In genomic region chr6:117102693-117103092, GRCm38 (mm10) we compare ENCODE assay signal across 22 mouse cellular contexts.
DNase-seq lines count a peak whose midpoint lies in the region; ATAC-seq and TF ChIP-seq lines count a peak whose summit lies in the region.
"Had no signal": no experiment of that assay in that cellular context is flagged by ENCODE, and none has a peak within 500 bp of the region (broad histone marks: within the 10 kb centered on the region; RNA-seq: fewer than 3 reads in every experiment).

No protein-coding gene starts in this region.

- no peak overlapping the region for H3K9ac ChIP-seq in kidney, postnatal 0 days (ENCODE audit: low read depth, low read length)
- no peak overlapping the region for H3K9ac ChIP-seq in lung, embryonic 16.5 days (ENCODE audit: low read length)
- no peak overlapping the region for H3K9ac ChIP-seq in hindbrain, embryonic 13.5 days
- H3K9ac ChIP-seq: forebrain, embryonic 12.5 days; hindbrain, embryonic 12.5 days; kidney, embryonic 15.5 days; liver, postnatal 0 days; midbrain, embryonic 15.5 days; neural tube, embryonic 13.5 days had no signal

- no peak overlapping the region for H3K27ac ChIP-seq in kidney, postnatal 0 days
- no peak overlapping the region for H3K27ac ChIP-seq in lung, embryonic 16.5 days (ENCODE audit: low read length)
- peak overlapping the region; percentile 30; the same call in 1 of the 2 replicates for H3K27ac ChIP-seq in limb, embryonic 10.5 days
- no peak overlapping the region for H3K27ac ChIP-seq in hindbrain, embryonic 13.5 days
- H3K27ac ChIP-seq: forebrain, embryonic 12.5 days; heart, adult 2 months; hindbrain, embryonic 12.5 days; kidney, embryonic 15.5 days; macrophage; midbrain, embryonic 15.5 days; neural tube, embryonic 13.5 days had no signal

- DNase-seq in kidney, postnatal 0 days (ENCODE audit: low spot score), result peak; percentile 66
- no peak for DNase-seq in kidney, adult 11 months
- DNase-seq in lung, adult 18-20 months, result no peak
- DNase-seq in limb, embryonic 10.5 days (ENCODE audit: low spot score), result no peak
- DNase-seq in left cerebral cortex, postnatal 14 days (ENCODE audit: low spot score in 2 of 2), result no peak
- DNase-seq: adrenal gland, postnatal 36 days; cerebellum, adult 9-11 months; gastrocnemius, postnatal 25 days; heart, adult 2 months; liver, postnatal 0 days; retina, postnatal 1 day had no signal

- H3K4me3 ChIP-seq in kidney, postnatal 0 days (replicated peaks; ENCODE audit: low read depth, low read length), result no peak overlapping the region
- no peak overlapping the region for H3K4me3 ChIP-seq in lung, embryonic 16.5 days (ENCODE audit: low read length)
- no peak overlapping the region for H3K4me3 ChIP-seq in limb, embryonic 10.5 days
- H3K4me3 ChIP-seq in hindbrain, embryonic 13.5 days, result no peak overlapping the region
- H3K4me3 ChIP-seq: erythroblast, embryonic 14.5 days; forebrain, embryonic 12.5 days; heart, adult 2 months; hindbrain, embryonic 12.5 days; kidney, embryonic 15.5 days; midbrain, embryonic 15.5 days; myocyte; neural tube, embryonic 13.5 days had no signal

- H3K4me2 ChIP-seq in kidney, postnatal 0 days (ENCODE audit: low read length), result no peak overlapping the region
- H3K4me2 ChIP-seq in lung, embryonic 16.5 days (ENCODE audit: low read depth, low read length), result no peak overlapping the region
- no peak overlapping the region for H3K4me2 ChIP-seq in hindbrain, embryonic 13.5 days
- H3K4me2 ChIP-seq: forebrain, embryonic 12.5 days; hindbrain, embryonic 12.5 days; kidney, embryonic 15.5 days; liver, embryonic 11.5 days; midbrain, embryonic 15.5 days; neural tube, embryonic 13.5 days had no signal

- intact Hi-C loops in left cerebral cortex, postnatal 14 days (cut with DNase I), result no loop called here

- H3K36me3 ChIP-seq in kidney, postnatal 0 days (ENCODE audit: insufficient read depth, low read length), result no peaks in the 10 kb centered on the region
- no peaks in the 10 kb centered on the region for H3K36me3 ChIP-seq in lung, embryonic 16.5 days (ENCODE audit: control insufficient read depth, insufficient read depth, low read length)
- no peaks in the 10 kb centered on the region for H3K36me3 ChIP-seq in limb, embryonic 10.5 days
- H3K36me3 ChIP-seq in hindbrain, embryonic 13.5 days, result no peaks in the 10 kb centered on the region
- H3K36me3 ChIP-seq: forebrain, embryonic 12.5 days; hindbrain, embryonic 12.5 days; kidney, embryonic 15.5 days; midbrain, embryonic 15.5 days; neural tube, embryonic 13.5 days had no signal

- H3K27me3 ChIP-seq in kidney, postnatal 0 days (ENCODE audit: insufficient read depth, low read length), result no peaks in the 10 kb centered on the region
- no peaks in the 10 kb centered on the region for H3K27me3 ChIP-seq in lung, embryonic 16.5 days (ENCODE audit: control insufficient read depth, insufficient read depth, low read depth, low read length)
- no peaks in the 10 kb centered on the region for H3K27me3 ChIP-seq in limb, embryonic 10.5 days (ENCODE audit: low read depth, poor library complexity, severe bottlenecking)
- H3K27me3 ChIP-seq in hindbrain, embryonic 13.5 days, result no peaks in the 10 kb centered on the region
- H3K27me3 ChIP-seq: forebrain, embryonic 12.5 days; hindbrain, embryonic 12.5 days; kidney, embryonic 15.5 days; midbrain, embryonic 15.5 days; neural tube, embryonic 13.5 days had no signal

- TF ChIP-seq CTCF in kidney, postnatal 0 days (IDR thresholded peaks at IDR 0.05; ENCODE audit: low read depth), result no peak

- H3K9me3 ChIP-seq in kidney, postnatal 0 days (replicated peaks; ENCODE audit: low read length), result no peaks in the 10 kb centered on the region
- no peaks in the 10 kb centered on the region for H3K9me3 ChIP-seq in lung, embryonic 16.5 days (ENCODE audit: control insufficient read depth, low read length)
- H3K9me3 ChIP-seq in limb, embryonic 10.5 days (replicated peaks), result no peaks in the 10 kb centered on the region
- H3K9me3 ChIP-seq in hindbrain, embryonic 13.5 days, result no peaks in the 10 kb centered on the region
- H3K9me3 ChIP-seq: forebrain, embryonic 12.5 days; hindbrain, embryonic 12.5 days; kidney, embryonic 15.5 days; midbrain, embryonic 15.5 days; neural tube, embryonic 13.5 days had no signal

- WGBS in kidney, postnatal 0 days, result 33% methylated on average over 4 of the region's 4 CpGs
- 45% methylated on average over 4 of the region's 4 CpGs for WGBS in lung, embryonic 16.5 days
- WGBS in limb, embryonic 10.5 days, result 87% methylated on average over 4 of the region's 4 CpGs
- 80% methylated on average over 4 of the region's 4 CpGs for WGBS in hindbrain, embryonic 13.5 days

- ATAC-seq in kidney, postnatal 0 days (replicated peaks; ENCODE audit: low FRiP score, low read depth), result no peak
- ATAC-seq in lung, embryonic 16.5 days (ENCODE audit: low read depth), result peak; percentile 47; the same call in 1 of the 2 replicates
- no peak for ATAC-seq in hindbrain, embryonic 13.5 days (ENCODE audit: low FRiP score)
- ATAC-seq: liver, postnatal 0 days; midbrain, embryonic 15.5 days had no signal

- peaks cover 10% of the 10 kb centered on the region; the same call in 1 of the 2 replicates for H3K4me1 ChIP-seq in kidney, postnatal 0 days (replicated peaks; ENCODE audit: insufficient read depth, low read length)
- peaks cover 4% of the 10 kb centered on the region; the same call in 1 of the 2 replicates for H3K4me1 ChIP-seq in lung, embryonic 16.5 days (replicated peaks; ENCODE audit: control insufficient read depth, insufficient read depth, low read length)
- peaks cover 13% of the 10 kb centered on the region for H3K4me1 ChIP-seq in limb, embryonic 10.5 days
- H3K4me1 ChIP-seq in hindbrain, embryonic 13.5 days (replicated peaks), result peaks cover 15% of the 10 kb centered on the region
- H3K4me1 ChIP-seq: forebrain, embryonic 12.5 days had no signal
